8 mouse cellular contexts compared by ENCODE assay signal in the genomic region with DNA sequence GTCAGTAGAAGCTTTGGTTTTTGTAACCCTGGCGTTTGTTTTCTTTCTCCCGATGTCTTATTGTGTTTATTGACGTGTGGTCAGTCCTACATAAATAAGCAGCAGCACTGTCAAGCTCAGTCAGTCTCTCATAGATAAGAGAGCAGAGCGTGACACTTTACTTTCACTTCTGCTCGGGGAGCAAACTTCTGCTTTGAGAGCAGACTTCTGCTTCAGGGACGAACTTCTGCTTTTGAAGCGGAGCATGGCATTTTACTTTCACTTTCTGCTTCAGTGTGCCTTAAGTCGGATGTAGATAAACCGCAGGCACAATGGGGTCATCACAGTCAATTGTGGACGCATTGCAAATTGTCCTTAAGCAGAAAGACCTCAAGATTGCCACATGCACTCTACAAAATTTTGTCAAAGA.
DNase-seq lines count a peak whose midpoint lies in the region; ATAC-seq and TF ChIP-seq lines count a peak whose summit lies in the region.

No protein-coding gene starts in this region.

- TF ChIP-seq CTCF in gastrocnemius, adult 2 months (IDR thresholded peaks at IDR 0.05): no peak
- no peak for TF ChIP-seq CTCF in liver, embryonic 14.5 days (IDR thresholded peaks at IDR 0.05; ENCODE audit: low read depth)
- TF ChIP-seq CTCF in small intestine, adult 2 months (IDR thresholded peaks at IDR 0.05; ENCODE audit: extremely low read depth, insufficient read length, insufficient replicate concordance, low read depth, low read length): no peak

- H3K4me1 ChIP-seq in liver, embryonic 14.5 days (replicated peaks; ENCODE audit: control insufficient read depth in 2 of 2, insufficient read depth in 2 of 2, low read length in 1 of 2): no peaks in the 10 kb centered on the region
- no peaks in the 10 kb centered on the region for H3K4me1 ChIP-seq in small intestine, adult 2 months (ENCODE audit: control insufficient read depth, insufficient read depth, insufficient read length, low read length)

- H3K9me3 ChIP-seq in liver, embryonic 14.5 days (ENCODE audit: control insufficient read depth, low read length): no peaks in the 10 kb centered on the region

- intact Hi-C loops in gastrocnemius, adult 2 months (cut with DNase I): no loop called here

- peak overlapping the region; percentile 68 for H3K27ac ChIP-seq in gastrocnemius, adult 2 months
- no peak overlapping the region for H3K27ac ChIP-seq in liver, embryonic 14.5 days
- peak overlapping the region; percentile 42 for H3K27ac ChIP-seq in small intestine, adult 2 months (ENCODE audit: insufficient read depth, low read depth, low read length)

- peak; percentile 50; the same call in 1 of the 2 replicates for ATAC-seq in liver, embryonic 14.5 days (ENCODE audit: insufficient read depth)

- WGBS in liver, embryonic 14.5 days (ENCODE audit: insufficient replicate concordance): 20% methylated on average over 10 of the region's 10 CpGs
- WGBS in small intestine, adult 2 months: 57% methylated on average over 10 of the region's 10 CpGs

- H3K4me3 ChIP-seq in gastrocnemius, adult 2 months: peak overlapping the region; percentile 65
- peak overlapping the region; percentile 38 to 43 for H3K4me3 ChIP-seq in liver, embryonic 14.5 days (ENCODE audit: insufficient read depth in 1 of 2, low read depth in 2 of 2, low read length in 2 of 2)
- peak overlapping the region; percentile 39; the same call in 1 of the 2 replicates for H3K4me3 ChIP-seq in small intestine, adult 2 months (ENCODE audit: low read depth, low read length)

- no peak overlapping the region for H3K9ac ChIP-seq in liver, embryonic 14.5 days (replicated peaks)

- H3K4me2 ChIP-seq in liver, embryonic 14.5 days (ENCODE audit: low read depth): peak overlapping the region; percentile 47

- H3K36me3 ChIP-seq in liver, embryonic 14.5 days (replicated peaks; ENCODE audit: control insufficient read depth, insufficient read depth, low read depth): no peaks in the 10 kb centered on the region
- H3K36me3 ChIP-seq in small intestine, adult 2 months (ENCODE audit: control insufficient read depth, insufficient read depth, low read length): no peaks in the 10 kb centered on the region

- no peaks in the 10 kb centered on the region for H3K27me3 ChIP-seq in liver, embryonic 14.5 days (ENCODE audit: control insufficient read depth, insufficient read depth, low read length)
- H3K27me3 ChIP-seq in small intestine, adult 2 months (ENCODE audit: control insufficient read depth, insufficient read depth, low read length): no peaks in the 10 kb centered on the region

- no peak for TF ChIP-seq POLR2A in small intestine, adult 2 months (IDR thresholded peaks at IDR 0.05; ENCODE audit: low read depth, low read length)

- no peak for DNase-seq in gastrocnemius, adult 2 months
- no peak for DNase-seq in gastrocnemius, adult 8-10 months (ENCODE audit: low spot score in 2 of 2)
- peak; percentile 5 to 37 for DNase-seq in adrenal gland, postnatal 36 days
- DNase-seq in liver, embryonic 14.5 days (ENCODE audit: low read depth in 3 of 3, low spot score in 3 of 3): peak in 2 of 3 experiments; percentile 19 to 26
- DNase-seq in cerebellum, adult 11-12 months: no peak
- no peak for DNase-seq in embryo, embryonic 10 days (ENCODE audit: low spot score)
- no peak for DNase-seq in right cerebral cortex, adult 18-20 months

- TF ChIP-seq EP300 in liver, embryonic 14.5 days (IDR thresholded peaks at IDR 0.05; ENCODE audit: low read depth): no peak

Comparison
In these comparisons a context has a peak if more than half of its experiments do, and no peak if none do; other contexts are left out.
1. DNase-seq: peak in adrenal gland, postnatal 36 days (2 of 2) and liver, embryonic 14.5 days (2 of 3); none in gastrocnemius, adult 2 months (single experiment), gastrocnemius, adult 8-10 months (0 of 2), cerebellum, adult 11-12 months (single experiment), embryo, embryonic 10 days (single experiment) and right cerebral cortex, adult 18-20 months (single experiment).
2. Peak in every context shown above with its lines, with median percentiles within 50 percentile points of each other: H3K4me3 ChIP-seq.